Mouse (Mus musculus) CH12.LX (cell line): Measurements from ENCODE around the gene Camk2n1. TPM values are rescaled to one million over a fixed set of nuclear protein-coding genes. Genes with fewer than 3 reads are reported as not detected.

Experiments used
- DNase-seq: peaks from one replicate; pipeline ENCODE4 v3.0.0-alpha.2; 2013; ENCODE audit errors: extremely low read depth
- H3K27ac ChIP-seq: 2 replicates; pipeline ENCODE4 v1.5.1; 2012; ENCODE audit warnings: low read depth, mild to moderate bottlenecking, control low read depth, moderate library complexity; ENCODE audit not compliant: insufficient read depth
- H3K27me3 ChIP-seq: replicated peaks from 2 replicates; pipeline ENCODE3; 2012; ENCODE audit warnings: inconsistent platforms
- H3K36me3 ChIP-seq, 2 experiments: replicated peaks in 1 of 2; 2 replicates each; pipeline versions ENCODE3 to v1.6.1; 2012; ENCODE audit warnings: inconsistent platforms in 1 of 2, low read length in 1 of 2, mild to moderate bottlenecking in 1 of 2, mixed read lengths in 1 of 2, moderate library complexity in 1 of 2; ENCODE audit not compliant: control insufficient read depth in 1 of 2, insufficient read depth in 1 of 2
- H3K4me1 ChIP-seq, 2 experiments: 2 replicates each; pipeline ENCODE4 v1.6.1; 2012; ENCODE audit warnings: inconsistent platforms in 1 of 2, moderate library complexity in 1 of 2; ENCODE audit not compliant: insufficient read depth in 2 of 2, control insufficient read depth in 1 of 2
- H3K4me2 ChIP-seq: 2 replicates; pipeline ENCODE4 v1.6.1; 2012; ENCODE audit warnings: low read depth, mild to moderate bottlenecking, control low read depth; ENCODE audit not compliant: poor library complexity, insufficient read depth, severe bottlenecking
- H3K4me3 ChIP-seq, 3 experiments: fragments of 150-350 bp in 1 of 3; sonication (generic) in 1 of 3; replicated peaks in 1 of 3; 2 replicates each; pipeline versions ENCODE3 to v1.5.1; 2011 to 2012; ENCODE audit warnings: low read depth in 2 of 3, low read length in 2 of 3, mild to moderate bottlenecking in 2 of 3, moderate library complexity in 2 of 3, control low read depth in 1 of 3, improper control_type of control experiment in 1 of 3, inconsistent platforms in 1 of 3, mixed read lengths in 1 of 3; ENCODE audit not compliant: poor library complexity in 1 of 3
- H3K79me2 ChIP-seq: replicated peaks from 2 replicates; pipeline ENCODE4 v1.6.1; 2012; ENCODE audit warnings: mild to moderate bottlenecking, moderate library complexity; ENCODE audit not compliant: control insufficient read depth, poor library complexity, insufficient read depth, severe bottlenecking; ENCODE audit errors: extremely low read depth
- H3K9ac ChIP-seq: 2 replicates; pipeline ENCODE4 v1.6.1; 2012; ENCODE audit warnings: low read depth, mild to moderate bottlenecking, control low read depth, moderate library complexity; ENCODE audit not compliant: insufficient read depth
- H3K9me3 ChIP-seq: replicated peaks from 2 replicates; pipeline ENCODE3; 2012; ENCODE audit warnings: low read length, inconsistent platforms, mixed read lengths
- BHLHE40 ChIP-seq: IDR thresholded peaks from 2 replicates; pipeline ENCODE4 v1.6.1; 2011; ENCODE audit warnings: mild to moderate bottlenecking, low read depth, low read length, improper control_type of control experiment
- CHD2 ChIP-seq: IDR thresholded peaks from 2 replicates; pipeline ENCODE4 v1.6.1; 2011; ENCODE audit warnings: low read length, improper control_type of control experiment
- ELF1 ChIP-seq: IDR thresholded peaks from 2 replicates; pipeline ENCODE4 v1.6.1; 2014; ENCODE audit warnings: low read depth, mild to moderate bottlenecking, inconsistent platforms, low read length, improper control_type of control experiment
- EP300 ChIP-seq: IDR thresholded peaks from 2 replicates; pipeline ENCODE4 v1.6.1; 2011; ENCODE audit warnings: low read length, improper control_type of control experiment
- GABPA ChIP-seq: IDR thresholded peaks from 2 replicates; pipeline ENCODE4 v1.6.1; 2012; ENCODE audit warnings: low read depth, low read length, improper control_type of control experiment, inconsistent platforms; ENCODE audit not compliant: insufficient replicate concordance
- HCFC1 ChIP-seq: IDR thresholded peaks from 2 replicates; pipeline ENCODE4 v1.6.1; 2012; ENCODE audit warnings: low read depth, mild to moderate bottlenecking, inconsistent platforms, low read length, improper control_type of control experiment
- JUN ChIP-seq: IDR thresholded peaks from 2 replicates; pipeline ENCODE4 v1.6.1; 2011; ENCODE audit warnings: low read depth, mild to moderate bottlenecking, low read length, improper control_type of control experiment, moderate library complexity; ENCODE audit not compliant: insufficient read depth
- JUND ChIP-seq: conservative IDR thresholded peaks from 2 replicates; pipeline ENCODE4 v1.6.1; 2011; ENCODE audit warnings: low read depth, low read length, improper control_type of control experiment
- MAFK ChIP-seq: IDR thresholded peaks from 2 replicates; pipeline ENCODE4 v1.6.1; 2011; ENCODE audit warnings: low read length, improper control_type of control experiment; ENCODE audit not compliant: insufficient replicate concordance
- MAZ ChIP-seq: IDR thresholded peaks from 2 replicates; pipeline ENCODE4 v1.6.1; 2012; ENCODE audit warnings: low read depth, mild to moderate bottlenecking, inconsistent platforms, low read length, improper control_type of control experiment, moderate library complexity
- MEF2A ChIP-seq: IDR thresholded peaks from 2 replicates; pipeline ENCODE4 v1.6.1; 2014; ENCODE audit warnings: low read depth, mild to moderate bottlenecking, inconsistent platforms, low read length, improper control_type of control experiment, borderline replicate concordance
- MYC ChIP-seq: IDR thresholded peaks from 2 replicates; pipeline ENCODE4 v1.6.1; 2011; ENCODE audit warnings: low read depth, mild to moderate bottlenecking, improper control_type of control experiment, low read length
- PAX5 ChIP-seq: IDR thresholded peaks from 2 replicates; pipeline ENCODE4 v1.6.1; 2012; ENCODE audit warnings: low read length, inconsistent platforms, mixed read lengths
- POLR2A ChIP-seq: IDR thresholded peaks from 2 replicates; pipeline ENCODE4 v1.6.1; 2011; ENCODE audit warnings: low read depth, mild to moderate bottlenecking, improper control_type of control experiment, low read length
- POLR2AphosphoS2 ChIP-seq: IDR thresholded peaks from 2 replicates; pipeline ENCODE4 v1.6.1; 2011; ENCODE audit warnings: low read depth, low read length, improper control_type of control experiment
- RCOR1 ChIP-seq: conservative IDR thresholded peaks from 2 replicates; pipeline ENCODE4 v1.6.1; 2012; ENCODE audit warnings: low read depth, mild to moderate bottlenecking, inconsistent platforms, low read length, improper control_type of control experiment
- TBP ChIP-seq: conservative IDR thresholded peaks from 2 replicates; pipeline ENCODE4 v1.6.1; 2011; ENCODE audit warnings: low read depth, low read length, improper control_type of control experiment
- USF2 ChIP-seq: conservative IDR thresholded peaks from 2 replicates; pipeline ENCODE4 v1.6.1; 2011; ENCODE audit warnings: low read depth, low read length, improper control_type of control experiment
- ZMIZ1 ChIP-seq: IDR thresholded peaks from 2 replicates; pipeline ENCODE4 v1.6.1; 2012; ENCODE audit warnings: low read depth, mild to moderate bottlenecking, inconsistent platforms, low read length, improper control_type of control experiment
- dilution Hi-C: fragments of 300-500 bp; cut with MboI; formaldehyde crosslinking; loops from 2 replicates; pipeline ENCODE4 v1.14.3; 2020; ENCODE audit warnings: low sequenced_read_pairs; ENCODE audit not compliant: extremely low pct_unique_long_range_greater_than_20kb, extremely low pct_ligation_motif_present
- in situ Hi-C: fragments of 300-500 bp; cut with MboI; formaldehyde crosslinking; loops from 3 replicates; pipeline ENCODE4 v1.14.3; 2019; ENCODE audit warnings: low sequenced_read_pairs, low pct_ligation_motif_present, low pct_unique_long_range_greater_than_20kb, mixed read lengths
- polyA plus RNA-seq: library from polyadenylated mRNA; unstranded; fragments of >175 nt; gene quantifications from 2 replicates; pipeline ENCODE4 v1.2.1, GENCODE M21; 2012; ENCODE audit warnings: low read depth; ENCODE audit not compliant: insufficient read length
- total RNA-seq, 2 experiments: library from RNA; depleted of rRNA; stranded (reverse); fragments of 300-350 nt in 1 of 2; fragments of >200 nt in 1 of 2; gene quantifications; 2 replicates each; pipeline ENCODE4 v1.2.3; 2012 to 2014

Camk2n1 gene
- total and polyA plus RNA-seq, 3 experiments: 0.13 TPM; not detected in 2

GRCm38 (mm10) chr4:138440062-138440461, 14.1 kb upstream of the Camk2n1 start:
- no peaks in the 10 kb centered on the region for H3K9me3 ChIP-seq
- H3K36me3 ChIP-seq: peaks cover 45 to 70% of the 10 kb centered on the region in 2 experiments
- no peak overlapping the region for H3K4me2 ChIP-seq
- no peak overlapping the region for H3K4me3 ChIP-seq
- no peak overlapping the region for H3K9ac ChIP-seq
- DNase-seq: no peak
- peaks cover 3 to 10% of the 10 kb centered on the region in 2 experiments; a peak in 3 of 4 replicates for H3K4me1 ChIP-seq
- no peaks in the 10 kb centered on the region for H3K27me3 ChIP-seq
- H3K27ac ChIP-seq: no peak overlapping the region
- dilution Hi-C loops: no loop called here
- no peak for TF ChIP-seq MEF2A
- TF ChIP-seq CHD2: no peak
- no peak for TF ChIP-seq JUND
- TF ChIP-seq MYC: no peak
- TF ChIP-seq, all 38 proteins: peak for 0
- in situ Hi-C loops: loop anchor here (5.0 to 10.0 kb wide), 2 partner anchors 267 to 415 kb away; no protein-coding TSS in a partner anchor
- H3K79me2 ChIP-seq: peaks cover 12% of the 10 kb centered on the region

GRCm38 (mm10) chr4:138444941-138445340, 9.2 kb upstream of the Camk2n1 start:
- dilution Hi-C loops: no loop called here
- Histone ChIP-seq H3K4me2 (no peak overlapping the region), H3K27ac (no peak overlapping the region), H3K9ac (no peak overlapping the region), H3K27me3 (peaks cover 24% of the 10 kb centered on the region), H3K4me1 (peaks cover 0 to 4% of the 10 kb centered on the region in 2 experiments; a peak in 2 of 4 replicates), H3K4me3 (no peak overlapping the region), H3K79me2 (no peaks in the 10 kb centered on the region), H3K9me3 (peaks cover 2% of the 10 kb centered on the region), H3K36me3 (peaks cover 15 to 31% of the 10 kb centered on the region in 2 experiments)
- no peak for DNase-seq
- TF ChIP-seq RCOR1 (no peak), POLR2A (no peak), POLR2AphosphoS2 (no peak), GABPA (no peak), MAFK (no peak), ELF1 (no peak), HCFC1 (no peak), JUN (no peak), TBP (no peak), BHLHE40 (no peak), USF2 (no peak), EP300 (no peak), MAZ (no peak), ZMIZ1 (no peak), PAX5 (no peak)
- in situ Hi-C loops: loop anchor here (5.0 to 10.0 kb wide), 2 partner anchors 262 to 410 kb away; no protein-coding TSS in a partner anchor
